Mouse (Mus musculus) lung, postnatal 0 days (tissue): Measurements from ENCODE around the gene Lrrc74a.

Experiments
- CTCF ChIP-seq: IDR thresholded peaks from 2 replicates; pipeline ENCODE4 v1.5.1; 2016; ENCODE audit warnings: antibody characterized with exemption, mild to moderate bottlenecking
- EP300 ChIP-seq: IDR thresholded peaks from 2 replicates; pipeline ENCODE4 v1.6.1; 2016; ENCODE audit warnings: antibody characterized with exemption, mild to moderate bottlenecking, control low read depth

GRCm38 (mm10) chr12:86779206-86779989 is 45.2 kb downstream of the Lrrc74a start:
- TF ChIP-seq CTCF (peak; percentile 57), EP300 (no peak)
